Mouse (Mus musculus) granulocyte monocyte progenitor cell, adult 5-6 weeks (primary cell): Measurements from ENCODE around the gene Ush2a. TPM values are rescaled to one million over a fixed set of nuclear protein-coding genes. Genes with fewer than 3 reads are reported as not detected.

ENCODE experiments used
- ATAC-seq: replicated peaks from 2 replicates; pipeline ENCODE4 v1.8.0; 2016; ENCODE audit warnings: mild to moderate bottlenecking, moderate TSS enrichment, inconsistent platforms; ENCODE audit not compliant: poor library complexity, severe bottlenecking
- total RNA-seq, 2 experiments: library from RNA; stranded (forward) in 1 of 2; stranded (reverse) in 1 of 2; fragments of 200-712, 200-1000 nt in 1 of 2; fragments of >200 nt in 1 of 2; fragmentation: Nextera tagmentation in 1 of 2; gene quantifications; 2 replicates each; pipeline ENCODE4 v1.2.3; 2014 to 2017

Gene Ush2a
- total RNA-seq, 2 experiments from 2014 or later = not detected

- no peak for ATAC-seq
Observed at GRCm38 (mm10) chr1:188656121-188656520, 394.3 kb downstream of the Ush2a start.

DNA sequence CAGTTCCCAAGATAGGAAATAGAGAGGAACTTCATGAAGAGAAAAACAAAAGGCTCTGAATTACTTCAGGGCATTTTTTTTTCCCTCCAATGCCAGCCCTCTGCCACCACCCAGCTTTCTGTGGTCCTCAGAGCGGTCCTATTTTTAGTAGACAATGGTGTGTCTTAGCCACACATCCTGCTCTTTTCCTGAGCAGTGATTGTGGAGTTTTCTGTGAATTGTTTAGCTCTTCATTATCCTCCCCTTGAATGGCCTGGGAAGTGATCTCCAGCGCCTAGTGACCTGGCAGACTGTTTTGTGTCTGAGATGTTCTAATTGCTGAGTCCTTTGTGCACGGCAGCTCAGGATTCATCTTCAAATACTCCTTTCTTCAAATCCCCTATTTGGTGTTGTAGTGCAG, 397.3 kb downstream of the Ush2a start:
- no peak for ATAC-seq

- no peak for ATAC-seq
Observed at GRCm38 (mm10) chr1:188660339-188660738, 398.5 kb downstream of the Ush2a start.

DNA sequence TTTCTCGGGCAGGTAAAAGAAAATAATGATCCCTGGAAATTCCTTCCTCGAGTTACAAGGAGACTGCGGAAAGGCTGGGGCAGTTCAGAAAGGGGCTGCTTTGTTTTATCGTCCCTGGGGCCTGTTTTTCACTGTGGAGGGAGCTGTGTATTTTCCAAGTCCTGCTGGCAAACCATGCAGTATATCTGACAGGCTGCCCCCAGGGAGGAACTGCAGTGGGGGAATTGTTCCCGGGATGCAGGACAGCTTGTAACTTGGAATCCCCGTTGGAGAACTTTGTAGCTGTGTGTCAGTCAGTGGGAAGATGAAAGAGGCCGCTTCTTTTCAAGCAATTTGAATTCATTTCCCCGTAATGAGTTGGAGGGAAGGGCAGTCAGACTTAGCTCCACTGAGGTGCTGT, 399.1 kb downstream of the Ush2a start:
- ATAC-seq = no peak

GRCm38 (mm10) chr1:188667460-188667859, 405.6 kb downstream of the Ush2a start:
- no peak for ATAC-seq

- no peak for ATAC-seq
Observed at GRCm38 (mm10) chr1:188668513-188668912, 406.7 kb downstream of the Ush2a start.

- no peak for ATAC-seq
Observed at GRCm38 (mm10) chr1:188672871-188673270, 411.0 kb downstream of the Ush2a start.

DNA sequence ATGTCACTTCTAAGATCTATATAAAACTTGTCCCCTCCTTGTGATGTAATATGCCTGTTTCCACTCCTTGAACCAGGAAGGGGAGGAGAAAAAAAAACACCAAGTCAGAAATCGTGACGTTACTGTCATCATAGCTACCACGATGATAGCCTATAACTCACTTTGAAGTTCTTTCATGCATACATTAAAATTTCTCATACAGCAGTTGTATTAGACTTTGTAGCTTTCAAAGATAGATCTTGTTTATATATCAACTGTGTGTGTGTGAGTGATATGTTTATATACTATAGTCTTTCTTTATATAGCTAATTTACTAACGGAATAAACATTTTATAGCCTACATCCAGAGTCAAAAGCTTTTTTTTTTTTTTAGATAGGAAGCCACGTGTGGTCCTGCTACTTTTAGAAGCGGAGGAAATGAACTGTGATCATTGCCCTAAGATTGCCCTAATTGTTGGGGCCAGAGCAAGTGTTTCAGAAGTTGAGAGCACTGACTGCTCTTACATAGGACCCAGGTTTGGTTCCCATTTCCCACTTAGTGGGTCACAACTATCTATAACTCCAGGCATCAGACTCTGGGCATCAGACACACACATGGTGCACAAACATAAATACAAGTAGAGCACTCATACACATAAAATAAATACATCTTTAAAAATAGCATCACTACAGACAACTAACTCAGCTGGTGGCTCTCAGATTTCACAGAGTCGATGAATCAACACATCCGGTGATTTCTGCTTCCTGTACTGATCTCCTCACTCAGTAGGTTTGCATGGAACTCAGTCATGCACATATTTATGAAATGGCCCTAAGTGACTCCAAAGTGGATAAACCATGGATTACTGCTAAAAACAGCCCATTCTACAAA, 413.1 kb downstream of the Ush2a start:
- no peak for ATAC-seq

DNA sequence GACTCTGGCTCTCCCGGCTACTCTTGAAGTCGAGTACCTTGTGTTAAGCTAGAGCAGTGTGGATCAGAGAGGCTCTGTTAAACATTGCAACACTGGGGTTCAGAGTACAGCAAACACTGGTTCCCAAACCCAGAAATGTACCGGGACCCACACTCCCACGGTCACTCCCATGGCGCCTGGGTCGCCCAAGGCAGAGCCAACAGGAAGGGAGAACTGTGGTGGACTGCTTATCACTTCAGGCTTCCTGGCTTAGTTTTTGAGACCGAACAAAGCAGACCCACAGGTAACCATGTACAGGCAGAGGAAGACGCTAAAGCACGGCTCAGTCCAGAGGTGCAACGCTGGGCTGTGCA, 413.7 kb downstream of the Ush2a start:
- ATAC-seq = no peak

DNA sequence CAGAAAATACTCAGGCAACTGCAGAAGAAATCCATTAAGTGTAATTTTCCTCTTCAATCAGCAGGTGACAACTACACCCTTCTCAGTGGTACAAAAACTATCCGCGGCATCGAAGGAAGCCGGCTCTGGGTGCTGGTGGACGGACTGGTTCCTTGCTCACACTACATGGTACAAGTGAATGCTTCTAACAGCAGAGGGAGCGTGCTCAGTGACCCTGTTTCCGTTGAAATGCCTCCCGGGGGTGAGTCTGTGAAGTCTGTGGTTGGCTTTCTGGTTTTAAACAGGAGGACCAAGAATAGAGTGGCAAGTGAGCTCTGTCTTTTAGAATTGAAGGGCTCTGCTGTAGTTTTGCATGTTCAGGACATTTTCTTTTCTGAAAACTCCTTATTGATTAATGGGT, 416.4 kb downstream of the Ush2a start:
- no peak for ATAC-seq

DNA sequence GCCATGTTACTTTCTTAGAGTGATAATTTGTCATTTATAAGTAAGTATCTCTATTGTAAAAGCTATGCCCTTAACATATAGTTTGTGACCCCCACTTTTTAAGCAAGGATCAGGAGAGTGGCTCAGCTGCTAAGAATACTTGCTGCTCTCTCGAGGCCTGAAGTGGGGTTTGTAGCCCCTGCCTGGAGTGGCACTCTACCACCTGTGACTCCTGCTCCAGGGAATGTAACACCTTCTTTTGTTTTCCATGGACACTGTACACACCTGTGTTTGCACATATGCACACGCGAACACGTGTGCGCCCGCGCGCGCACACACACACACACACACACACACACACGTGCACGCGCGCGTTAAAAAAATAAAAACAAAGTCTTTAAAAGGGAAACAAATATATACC, 424.5 kb downstream of the Ush2a start:
- no peak for ATAC-seq

GRCm38 (mm10) chr1:188696295-188696694, 434.5 kb downstream of the Ush2a start:
- ATAC-seq = no peak

DNA sequence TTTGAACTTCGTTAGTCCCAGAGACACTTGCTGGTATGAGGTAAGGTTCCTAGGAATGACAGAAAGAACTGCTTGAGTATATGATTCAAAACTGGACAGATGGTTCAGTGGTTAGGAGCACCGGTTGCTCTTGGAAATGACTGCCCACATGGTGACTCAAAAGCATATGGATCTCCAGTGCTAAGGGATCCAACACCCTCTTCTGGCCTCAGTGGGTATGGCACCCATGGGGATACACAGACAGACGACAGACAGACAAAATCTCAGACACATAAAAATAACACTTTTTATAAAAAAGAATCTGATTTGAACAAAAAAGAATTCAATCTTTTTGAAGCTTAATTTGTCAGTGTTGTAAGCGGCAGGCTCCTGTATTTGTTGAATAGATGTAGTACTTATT, 446.4 kb downstream of the Ush2a start:
- ATAC-seq = peak; percentile 37; the same call in 1 of the 2 replicates

GRCm38 (mm10) chr1:188708694-188709093, 446.9 kb downstream of the Ush2a start:
- ATAC-seq = no peak

DNA sequence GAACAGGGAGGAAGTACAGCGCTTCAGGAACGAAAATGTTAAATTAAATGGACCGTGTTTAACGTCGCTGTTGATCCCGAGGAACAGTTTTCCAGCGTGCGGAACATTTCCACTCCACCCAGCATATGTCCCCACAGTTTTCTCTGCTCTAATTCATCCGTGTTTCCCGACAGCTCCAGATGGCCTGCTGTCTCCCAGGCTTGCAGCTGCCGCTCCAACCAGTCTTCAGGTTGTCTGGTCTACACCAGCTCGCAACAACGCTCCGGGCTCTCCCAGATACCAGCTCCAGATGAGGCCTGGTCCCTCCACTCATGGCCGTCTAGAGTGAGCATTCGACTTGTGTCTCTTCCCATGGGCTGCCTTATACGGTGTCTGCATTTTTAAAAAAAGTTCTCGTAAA, 452.3 kb downstream of the Ush2a start:
- no peak for ATAC-seq

DNA sequence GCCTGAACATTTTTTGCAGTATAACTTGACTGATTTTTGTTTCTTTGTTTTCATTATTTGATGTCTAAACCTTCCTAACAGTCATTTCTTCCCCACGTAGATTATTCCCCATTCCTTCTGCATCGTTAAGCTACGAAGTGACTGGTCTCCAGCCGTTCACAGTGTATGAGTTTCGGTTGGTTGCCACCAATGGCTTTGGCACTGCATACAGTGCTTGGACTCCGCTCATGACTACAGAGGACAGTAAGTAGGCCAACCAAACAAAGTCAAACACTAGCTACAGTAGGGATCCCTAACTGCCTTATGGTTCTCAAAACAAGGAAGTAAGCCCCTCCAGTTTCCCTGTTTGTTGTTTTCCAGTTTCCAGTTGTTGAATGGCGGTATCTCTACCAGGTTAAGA, 453.1 kb downstream of the Ush2a start:
- no peak for ATAC-seq

GRCm38 (mm10) chr1:188716886-188717285, 455.1 kb downstream of the Ush2a start:
- ATAC-seq = no peak

DNA sequence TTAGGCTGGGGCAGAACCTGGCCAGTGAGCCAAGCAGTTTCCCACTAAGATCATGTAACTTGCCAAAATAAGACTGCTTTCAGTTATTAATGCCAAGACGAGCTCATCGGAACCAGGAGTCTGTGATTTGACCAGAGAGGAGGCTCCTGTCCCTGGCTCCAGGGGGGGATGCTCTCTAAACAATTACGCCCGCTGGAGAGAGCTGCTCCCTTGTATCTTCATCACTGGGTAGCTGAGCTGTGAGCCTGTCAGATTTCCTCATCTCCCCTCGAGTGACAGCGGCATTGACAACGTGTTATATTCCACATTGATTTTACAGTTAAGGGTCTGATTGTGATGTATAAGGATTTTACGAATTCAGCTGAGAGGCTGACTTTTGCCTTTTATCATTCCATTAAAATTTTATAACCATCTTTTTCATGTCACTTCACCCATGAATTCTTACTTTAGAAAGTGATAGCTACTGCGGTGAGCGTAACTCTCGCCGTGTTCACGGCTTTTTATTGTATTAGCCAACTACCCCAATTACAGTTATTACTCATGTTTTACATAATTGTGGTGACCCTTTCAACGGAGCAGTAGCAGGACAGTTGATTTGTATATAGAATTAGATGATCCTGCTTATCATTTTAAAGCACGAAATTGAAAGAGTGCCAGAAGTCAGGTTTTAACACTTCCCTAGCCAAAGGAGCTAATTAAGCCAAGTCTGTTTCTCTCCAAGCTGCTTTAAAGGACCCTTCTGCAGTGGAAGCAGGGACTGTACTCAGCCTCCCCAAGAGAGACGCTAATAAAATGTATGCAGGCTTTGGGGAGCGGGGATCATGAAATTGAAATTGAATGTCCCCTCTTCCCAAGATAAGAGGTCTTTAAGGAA, 463.5 kb downstream of the Ush2a start:
- ATAC-seq = no peak

GRCm38 (mm10) chr1:188726937-188727336, 465.1 kb downstream of the Ush2a start:
- ATAC-seq = no peak

- ATAC-seq = no peak
Observed at GRCm38 (mm10) chr1:188728625-188729024, 466.8 kb downstream of the Ush2a start.

- ATAC-seq = no peak
Observed at GRCm38 (mm10) chr1:188729179-188729578, 467.4 kb downstream of the Ush2a start.
